Mouse (Mus musculus) monocyte, adult 59 days (primary cell): ENCODE data around the gene Zfp74. TPM values are rescaled to one million over a fixed set of nuclear protein-coding genes. Genes with fewer than 3 reads are reported as not detected.

Source experiments
- total RNA-seq, 2 experiments: library from RNA; stranded (reverse); gene quantifications; one replicate each; pipeline ENCODE4 v1.2.4; 2023

Gene Zfp74
- 1 to 10 TPM; 4.8 to 7.2 TPM for total RNA-seq

DNA sequence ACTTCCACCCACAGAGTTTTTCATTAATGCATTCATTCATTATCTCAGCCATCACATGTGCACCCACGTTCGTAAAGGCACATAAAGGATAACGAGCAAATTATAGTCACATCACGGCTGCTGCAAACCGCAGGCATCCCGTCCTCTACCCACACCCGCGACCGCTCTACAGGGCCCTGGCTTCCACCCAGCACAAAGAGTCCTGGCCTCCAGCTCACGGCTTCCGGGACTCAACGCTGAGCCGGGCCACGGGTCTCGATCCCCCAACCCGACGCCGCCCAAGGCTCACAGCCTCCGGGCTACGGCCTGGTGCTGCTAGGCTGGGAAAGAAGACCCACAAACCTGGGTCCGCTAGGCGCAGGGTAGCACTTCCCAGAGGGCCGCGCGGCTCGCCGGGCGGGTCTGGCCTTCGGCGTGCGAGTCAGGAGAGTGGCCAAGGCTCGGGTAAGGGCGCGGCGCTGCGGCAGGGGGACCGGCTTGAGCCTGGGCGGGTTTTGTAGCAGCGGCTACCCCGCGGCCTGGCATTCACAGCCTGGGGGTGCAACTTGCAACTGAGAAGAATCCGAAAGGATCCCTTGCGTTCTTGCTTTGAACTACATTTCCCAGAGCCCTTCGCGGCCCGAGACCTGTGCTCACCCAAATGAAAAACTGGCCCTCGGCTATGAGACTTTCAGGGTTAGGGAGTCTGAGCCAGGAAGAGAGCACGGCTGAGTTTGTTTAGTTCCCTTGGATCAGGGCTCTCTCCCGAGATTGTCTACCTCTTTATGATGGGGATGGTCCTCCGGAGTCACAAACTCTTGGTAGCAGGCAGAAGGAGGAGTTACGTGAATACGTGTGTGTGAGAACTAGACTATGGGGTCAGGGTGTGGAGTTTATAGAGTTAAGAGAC lies at the start of gene Zfp74:
Gene Zfp74 (minus strand): TSS at position 577 of the 889 bp plus-strand sequence.

DNA sequence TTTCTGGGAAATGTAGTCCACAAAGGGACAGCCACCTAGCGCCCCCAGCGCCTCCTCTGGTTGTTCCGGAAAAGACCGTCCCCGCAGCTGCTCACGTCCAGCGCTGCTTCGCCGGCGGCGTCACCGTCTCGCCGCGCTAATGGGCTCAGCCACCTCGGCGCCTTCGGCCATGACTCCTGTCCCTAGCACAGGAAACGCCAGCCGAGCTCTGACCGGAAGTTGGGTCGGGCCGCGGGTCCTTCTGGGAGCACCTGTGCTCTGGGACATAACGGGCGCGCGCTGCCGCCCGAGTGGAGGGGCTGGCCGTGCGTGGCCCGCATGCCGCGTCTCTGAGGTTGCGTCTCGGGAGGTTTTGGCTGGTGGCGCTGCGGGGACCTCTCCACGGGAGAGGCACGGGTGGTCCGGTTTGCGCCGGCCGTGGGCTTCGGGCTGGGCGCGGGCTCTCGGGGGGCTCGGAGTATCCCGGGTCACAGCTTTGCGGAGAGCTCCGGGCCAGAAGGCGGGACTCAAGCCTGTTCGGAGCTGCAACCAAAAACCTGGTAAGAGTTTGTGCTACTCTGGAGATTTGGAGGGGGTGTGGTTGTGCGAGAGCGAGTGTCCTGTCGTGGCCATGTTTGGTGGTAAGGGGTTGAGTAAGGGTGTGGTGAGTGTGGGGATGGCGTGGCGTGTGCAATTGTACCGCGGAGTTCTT lies 29.9 kb upstream of the Zfp74 start, which contains the start of gene Zfp568:
Gene Zfp568 (plus strand): TSS at position 266 of the 691 bp plus-strand sequence.

DNA sequence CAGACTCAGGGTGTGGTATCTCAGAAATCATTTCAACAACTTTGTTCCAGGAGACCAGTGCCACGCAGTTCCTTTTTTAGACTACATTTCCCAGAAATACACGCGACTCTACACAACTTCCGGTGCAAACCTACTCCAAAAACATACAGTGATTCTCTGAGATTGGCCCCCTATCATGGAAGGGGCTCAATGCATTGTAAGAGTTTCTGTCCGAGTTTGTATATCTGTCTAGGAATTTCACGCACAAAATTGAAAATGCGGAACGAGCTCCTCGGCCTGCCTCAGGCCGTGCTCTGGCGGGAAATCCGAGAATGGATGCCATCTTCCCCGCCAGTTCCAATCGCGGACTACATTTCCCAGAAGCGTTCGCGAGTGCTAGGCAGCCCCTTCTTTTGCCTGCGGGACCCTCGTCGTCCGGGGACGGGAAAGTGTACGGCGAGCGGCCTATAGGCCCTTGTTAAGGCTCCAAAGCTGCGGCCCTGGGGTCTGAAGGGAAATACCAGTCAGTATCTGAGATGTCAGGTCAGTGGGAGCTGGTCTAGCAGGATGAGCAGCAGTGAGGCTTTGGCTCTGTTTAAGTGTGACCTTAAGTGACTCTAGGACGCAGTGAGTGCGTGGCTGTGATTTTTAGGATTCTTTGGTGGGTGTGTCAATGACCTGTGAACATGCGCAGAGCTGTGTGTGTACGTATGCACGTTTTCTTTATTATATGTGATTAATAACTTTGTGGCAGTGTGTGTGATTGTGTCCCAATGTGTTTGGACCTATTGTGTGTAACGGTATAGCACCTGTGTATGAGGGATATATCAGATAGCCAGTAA lies 45.5 kb downstream of the Zfp74 start, which contains the start of gene Zfp383:
Gene Zfp383 (plus strand): TSS at position 94 of the 821 bp plus-strand sequence.

DNA sequence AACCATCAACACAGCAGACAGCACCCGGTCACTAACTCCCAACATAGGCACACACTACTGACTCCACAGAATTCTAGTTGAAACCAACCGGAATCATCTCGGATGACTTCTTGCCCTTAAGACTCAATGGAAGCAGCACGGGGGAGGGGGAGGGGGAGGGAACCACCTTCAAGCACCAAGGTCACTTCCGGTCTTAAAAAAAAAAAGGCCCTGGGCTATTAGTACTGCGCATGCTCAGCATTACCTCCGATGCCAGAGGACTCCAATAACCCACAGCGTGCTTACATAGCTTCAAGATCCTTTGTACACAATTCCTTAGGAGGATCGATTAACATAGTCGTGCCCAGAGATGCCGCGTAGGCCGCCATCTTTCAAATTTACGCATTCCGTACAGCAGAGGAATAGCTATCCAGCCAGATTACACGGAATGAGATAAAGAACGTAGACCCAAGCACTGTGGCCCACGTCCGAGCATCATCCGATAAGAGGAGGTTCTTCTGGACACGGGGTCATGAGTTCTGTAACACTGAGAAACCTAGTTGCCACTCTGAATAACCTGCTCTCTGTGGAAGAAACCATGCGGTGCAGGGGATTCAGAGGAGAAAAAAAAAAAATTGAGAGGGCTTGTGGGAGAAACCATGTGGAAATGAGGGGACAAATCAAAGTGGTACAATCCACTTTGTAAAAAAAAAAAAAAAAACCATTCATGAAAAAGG lies 47.8 kb downstream of the Zfp74 start, which contains the start of gene Zfp27:
Gene Zfp27 (minus strand): TSS at position 607 of the 716 bp plus-strand sequence.

Other genes starting within 250 kb of the Zfp74 start
- gene Catsperg2, start 227.1 kb downstream of the Zfp74 start, total RNA-seq = not detected
- gene Zfp84, start 185.5 kb downstream of the Zfp74 start, total RNA-seq = 10 to 100 TPM; 18.5 to 18.9 TPM
- gene Zfp30, start 170.1 kb downstream of the Zfp74 start, total RNA-seq = under 1 TPM; 0.18 to 0.31 TPM
- 10 to 100 TPM in 1 of 2 experiments, 1 to 10 TPM in 1; 9.7 to 11.2 TPM for gene Zfp790, start 138.0 kb downstream of the Zfp74 start, total RNA-seq
- gene Zfp940, start 100.4 kb downstream of the Zfp74 start, total RNA-seq = 1 to 10 TPM; 1.2 to 1.9 TPM
- 1 to 10 TPM; 3.5 to 3.7 TPM for gene Zfp420, start 94.1 kb downstream of the Zfp74 start, total RNA-seq
- gene Zfp27, start 47.5 kb downstream of the Zfp74 start, total RNA-seq = 1 to 10 TPM; 2.3 to 3.7 TPM
- gene Zfp383, start 45.9 kb downstream of the Zfp74 start, total RNA-seq = 1 to 10 TPM; 1.6 to 2.3 TPM
- 10 to 100 TPM; 14.3 to 16.7 TPM for gene Zfp568, start 29.9 kb upstream of the Zfp74 start, total RNA-seq
- 1 to 10 TPM in 1 of 2 experiments, under 1 TPM in 1; 0.61 to 2.1 TPM for gene Zfp14, start 97.3 kb upstream of the Zfp74 start, total RNA-seq
- 1 to 10 TPM in 1 of 2 experiments, under 1 TPM in 1; 0.82 to 1.2 TPM for gene Zfp82, start 118.8 kb upstream of the Zfp74 start, total RNA-seq
- not detected for gene Gm26920, start 136.3 kb upstream of the Zfp74 start, total RNA-seq
- 1 to 10 TPM; 2.5 to 3.2 TPM for gene Zfp566, start 136.4 kb upstream of the Zfp74 start, total RNA-seq
- 10 to 100 TPM; 14.7 to 16.2 TPM for gene Zfp260, start 140.7 kb upstream of the Zfp74 start, total RNA-seq
- 1 to 10 TPM; 2.7 to 5.0 TPM for gene Zfp382, start 167.9 kb upstream of the Zfp74 start, total RNA-seq
- gene Zfp146, start 215.7 kb upstream of the Zfp74 start, total RNA-seq = 10 to 100 TPM; 23.9 to 24.1 TPM
- 1 to 10 TPM in 1 of 2 experiments, not detected in 1; 1.5 TPM for gene Cox7a1, start 230.1 kb upstream of the Zfp74 start, total RNA-seq
- 100 to 1,000 TPM; 298 to 315 TPM for gene Capns1, start 244.7 kb upstream of the Zfp74 start, total RNA-seq